Mouse (Mus musculus) kidney, adult 2 months (tissue): Measurements from ENCODE around the gene Kcnk1.

Source experiments
- CTCF ChIP-seq: fragments of 200-500 bp; conservative IDR thresholded peaks from 2 replicates; pipeline ENCODE4 v1.5.1; 2011; ENCODE audit warnings: low read depth, mild to moderate bottlenecking, control low read depth, low read length, moderate library complexity, mixed read lengths; ENCODE audit not compliant: insufficient read depth, insufficient read length
- POLR2A ChIP-seq: fragments of 200-500 bp; IDR thresholded peaks from one replicate; pipeline ENCODE4 v1.6.1; 2011; ENCODE audit warnings: low read depth, low read length, control low read depth

DNA sequence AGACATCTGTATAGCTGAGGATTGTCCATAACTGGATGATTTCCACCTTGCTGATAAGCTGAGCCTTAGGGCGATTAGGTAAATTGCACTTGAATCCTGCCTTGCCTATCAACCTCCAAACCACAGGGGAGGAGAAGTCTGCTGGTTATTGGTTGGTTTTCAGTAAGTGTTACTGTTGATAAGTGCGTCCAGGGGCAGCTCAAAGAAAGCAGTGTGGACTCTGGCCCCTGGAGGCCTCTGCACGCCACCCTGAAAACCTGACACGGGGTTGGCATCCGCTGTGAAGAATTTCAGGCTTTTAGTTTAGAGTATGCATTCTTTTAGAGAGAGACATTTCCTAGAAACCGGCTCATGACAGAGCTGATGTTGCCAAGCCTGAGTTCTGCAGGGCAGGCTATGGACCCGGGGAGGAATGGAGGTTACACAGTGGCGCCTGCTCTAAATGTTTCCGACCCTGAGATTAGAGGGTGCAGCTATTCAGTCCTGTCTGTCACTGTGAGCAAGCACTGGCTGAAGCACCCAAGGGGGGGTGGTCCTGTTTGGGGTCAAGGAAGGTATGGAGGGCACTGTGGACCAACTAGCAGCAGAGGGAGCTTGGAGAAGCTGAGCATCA lies 46.2 kb upstream of the Kcnk1 start:
- TF ChIP-seq CTCF (no peak), POLR2A (no peak)
